Mouse (Mus musculus): Measurements from ENCODE around the gene Vgll3. TPM values are rescaled to one million over a fixed set of nuclear protein-coding genes. Genes with fewer than 3 reads are reported as not detected.

The Vgll3 gene
- total RNA-seq (2015; ENCODE audit: low replicate concordance) (not detected in 2 replicates), total RNA-seq (2017; ENCODE audit: low replicate concordance) (not detected in 2 replicates)

- ATAC-seq (replicated peaks; ENCODE audit: low FRiP score, poor library complexity, severe bottlenecking) = no peak
Observed at GRCm38 (mm10) chr16:65814918-65815881, at the start of gene Vgll3. Vgll3 (plus strand) TSS chr16:65815257.

DNA sequence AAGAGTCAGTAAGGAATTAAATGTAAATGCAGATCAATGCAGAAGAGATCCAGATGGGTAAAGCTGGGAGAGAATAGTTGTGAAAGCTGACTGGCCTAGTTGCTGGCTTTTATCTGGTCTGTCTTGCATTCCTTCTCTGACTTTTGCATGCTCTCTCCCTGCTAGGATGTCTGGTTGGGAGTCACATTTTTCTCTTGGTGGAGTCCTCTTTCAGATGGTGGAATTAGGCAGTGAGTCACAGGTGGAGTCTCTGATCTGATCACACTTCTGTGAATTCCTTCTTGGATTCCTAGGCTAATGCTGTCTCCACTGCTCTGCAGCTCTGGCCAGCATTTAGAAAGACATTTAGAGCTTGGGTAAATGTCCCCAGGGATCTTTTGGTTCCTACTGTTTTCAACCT is 49.1 kb upstream of the Vgll3 start:
- ATAC-seq (replicated peaks; ENCODE audit: low FRiP score, poor library complexity, severe bottlenecking) = no peak

DNA sequence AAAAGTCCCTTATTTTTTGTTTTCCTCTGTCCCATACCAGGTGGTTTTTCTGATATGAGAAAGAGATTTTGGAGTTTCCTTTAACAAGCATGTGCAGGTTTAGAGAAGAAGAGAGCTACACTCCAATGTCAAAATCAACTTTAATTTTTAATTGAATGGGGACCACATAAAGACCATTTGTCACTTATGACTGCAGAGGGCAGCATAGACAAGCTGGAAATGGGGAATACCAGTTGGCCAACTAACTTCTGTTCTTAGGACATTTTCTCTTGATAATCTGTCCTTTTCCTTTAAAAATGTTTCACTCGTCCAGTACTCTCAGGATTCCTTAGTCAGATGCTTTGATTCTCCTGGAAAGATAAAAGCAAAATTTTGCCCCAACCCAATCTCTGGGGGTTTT is 29.1 kb upstream of the Vgll3 start:
- no peak for ATAC-seq (replicated peaks; ENCODE audit: low FRiP score, poor library complexity, severe bottlenecking)

DNA sequence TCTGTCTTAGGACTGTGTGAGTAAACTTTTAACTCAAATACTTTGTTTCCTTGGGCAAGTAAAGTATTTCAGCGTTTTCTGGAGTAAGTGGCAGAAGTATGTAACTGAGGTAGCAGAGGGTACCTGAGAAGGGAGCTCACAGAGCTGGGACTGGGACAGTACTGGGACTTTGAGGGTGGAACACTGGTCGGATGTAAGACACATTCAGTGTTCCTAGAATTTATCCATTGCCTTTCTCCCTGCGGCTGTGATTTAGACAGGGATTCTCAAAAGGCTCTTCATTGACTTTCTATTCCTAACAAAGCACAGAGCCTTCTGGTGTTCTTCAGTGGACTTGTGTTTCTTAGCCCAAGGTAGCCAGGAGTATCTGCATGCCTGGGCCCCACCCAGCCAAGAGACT is 1.0 kb downstream of the Vgll3 start:
- ATAC-seq (replicated peaks; ENCODE audit: low FRiP score, poor library complexity, severe bottlenecking) = no peak

- ATAC-seq (replicated peaks; ENCODE audit: low FRiP score, poor library complexity, severe bottlenecking) = no peak
Observed at GRCm38 (mm10) chr16:65818779-65819178, 3.7 kb downstream of the Vgll3 start.

GRCm38 (mm10) chr16:65820803-65821202 is 5.7 kb downstream of the Vgll3 start:
- no peak for ATAC-seq (replicated peaks; ENCODE audit: low FRiP score, poor library complexity, severe bottlenecking)

- ATAC-seq (replicated peaks; ENCODE audit: low FRiP score, poor library complexity, severe bottlenecking) = no peak
Observed at GRCm38 (mm10) chr16:65823721-65824120, 8.7 kb downstream of the Vgll3 start.

DNA sequence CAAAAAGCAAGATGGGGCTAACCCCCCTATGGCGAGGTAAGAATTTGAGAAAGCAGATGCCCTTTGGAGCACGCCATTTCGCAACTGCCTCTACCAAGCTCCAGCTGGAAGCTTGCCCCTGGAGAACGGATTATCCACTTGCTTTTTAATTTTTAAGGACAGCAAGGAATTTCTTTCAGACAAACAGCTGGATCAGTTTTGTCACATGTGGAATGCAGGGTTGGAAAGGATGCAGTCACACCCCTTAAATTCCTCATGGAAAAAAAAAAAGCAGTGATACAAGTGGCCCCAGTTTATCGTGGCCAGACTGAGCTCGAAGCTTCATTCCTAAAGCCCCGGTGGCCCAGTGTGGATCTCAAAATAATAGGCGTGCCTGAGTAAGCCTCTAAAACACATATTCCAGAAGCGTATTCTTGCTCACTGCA is 13.1 kb downstream of the Vgll3 start:
- no peak for ATAC-seq (replicated peaks; ENCODE audit: low FRiP score, poor library complexity, severe bottlenecking)

DNA sequence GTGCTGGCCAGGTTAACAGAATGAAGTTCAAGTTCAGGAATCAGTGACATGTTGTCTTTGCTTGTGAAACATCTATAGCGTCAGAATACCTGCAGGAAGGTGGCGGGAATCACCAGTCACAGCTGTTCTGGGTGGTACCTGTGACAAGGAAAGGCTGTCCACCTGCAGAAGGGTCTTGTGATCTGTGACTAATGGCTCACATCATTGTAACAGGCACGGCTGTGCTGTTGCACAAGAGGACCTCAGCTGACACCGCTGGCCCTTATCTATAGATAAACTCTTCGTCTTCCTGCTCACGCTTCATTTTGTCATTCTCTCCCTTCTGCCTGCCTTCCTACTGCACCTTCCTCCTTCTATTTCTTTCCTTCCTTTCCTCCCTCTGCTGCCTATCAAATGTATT is 14.0 kb downstream of the Vgll3 start:
- ATAC-seq (replicated peaks; ENCODE audit: low FRiP score, poor library complexity, severe bottlenecking) = no peak

DNA sequence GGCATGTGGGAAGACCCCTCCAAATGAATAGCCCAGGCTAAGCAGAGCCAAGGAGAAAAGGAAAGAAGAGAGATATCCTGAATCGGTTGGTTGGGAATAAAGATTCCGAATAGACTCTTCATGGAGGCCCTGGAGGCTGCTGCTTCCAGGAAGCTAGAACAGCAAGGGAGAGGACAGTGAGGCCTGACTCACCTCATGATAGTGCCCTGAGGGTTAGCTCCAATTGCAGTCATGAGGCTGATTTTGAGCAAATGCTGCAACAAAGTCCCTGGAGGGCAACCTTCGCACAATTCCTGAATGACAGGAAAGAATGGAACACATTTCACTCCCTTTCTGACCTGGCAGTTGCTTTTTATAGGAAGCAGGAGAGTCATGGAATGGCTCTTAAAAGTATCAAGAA is 19.7 kb downstream of the Vgll3 start:
- ATAC-seq (replicated peaks; ENCODE audit: low FRiP score, poor library complexity, severe bottlenecking) = no peak

GRCm38 (mm10) chr16:65850126-65850525 is 35.1 kb downstream of the Vgll3 start:
- no peak for ATAC-seq (replicated peaks; ENCODE audit: low FRiP score, poor library complexity, severe bottlenecking)

- no peak for ATAC-seq (replicated peaks; ENCODE audit: low FRiP score, poor library complexity, severe bottlenecking)
Observed at GRCm38 (mm10) chr16:65864471-65864870, 49.4 kb downstream of the Vgll3 start.

GRCm38 (mm10) chr16:65867927-65868326 is 52.9 kb downstream of the Vgll3 start:
- no peak for ATAC-seq (replicated peaks; ENCODE audit: low FRiP score, poor library complexity, severe bottlenecking)

GRCm38 (mm10) chr16:65868933-65869332 is 53.9 kb downstream of the Vgll3 start:
- ATAC-seq (replicated peaks; ENCODE audit: low FRiP score, poor library complexity, severe bottlenecking) = no peak

DNA sequence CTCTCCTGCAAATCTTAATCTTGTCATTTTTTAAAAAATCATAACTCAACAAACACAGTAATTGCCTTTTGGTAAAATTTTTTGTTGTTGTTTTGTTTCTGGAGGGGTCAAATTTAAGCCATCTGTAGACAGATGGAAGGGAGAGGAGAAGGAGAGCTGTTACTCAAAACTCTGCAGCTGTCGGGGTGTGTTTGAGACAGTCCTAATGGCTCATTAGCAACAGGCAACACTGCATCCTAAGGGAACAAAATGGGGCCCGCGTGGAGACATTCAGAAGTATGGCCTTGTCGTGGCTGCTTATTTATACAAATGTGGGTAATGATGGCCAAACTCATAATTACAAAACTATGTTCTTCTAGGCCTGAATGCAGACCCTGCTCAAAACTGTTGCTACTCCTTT is 73.9 kb downstream of the Vgll3 start:
- ATAC-seq (replicated peaks; ENCODE audit: low FRiP score, poor library complexity, severe bottlenecking) = no peak

Data from erythroblast, adult 5-6 weeks (primary cell).